Mouse (Mus musculus): ENCODE data around the gene Dnajb8.

The Dnajb8 gene

GRCm38 (mm10) chr6:88290129-88290766 is 68.2 kb downstream of the Dnajb8 start:
- DNase-seq (ENCODE audit: low spot score): no peak

- no peak for DNase-seq (ENCODE audit: low spot score)
These were observed 70.3 kb downstream of the Dnajb8 start for GRCm38 (mm10) chr6:88292274-88292909.

GRCm38 (mm10) chr6:88299491-88299890 is 77.4 kb downstream of the Dnajb8 start:
- DNase-seq (ENCODE audit: low spot score): no peak

- no peak for DNase-seq (ENCODE audit: low spot score)
These were observed 79.2 kb downstream of the Dnajb8 start for GRCm38 (mm10) chr6:88301234-88301633.
